Comparison of ENCODE assay signal across 16 mouse cellular contexts in the genomic region with DNA sequence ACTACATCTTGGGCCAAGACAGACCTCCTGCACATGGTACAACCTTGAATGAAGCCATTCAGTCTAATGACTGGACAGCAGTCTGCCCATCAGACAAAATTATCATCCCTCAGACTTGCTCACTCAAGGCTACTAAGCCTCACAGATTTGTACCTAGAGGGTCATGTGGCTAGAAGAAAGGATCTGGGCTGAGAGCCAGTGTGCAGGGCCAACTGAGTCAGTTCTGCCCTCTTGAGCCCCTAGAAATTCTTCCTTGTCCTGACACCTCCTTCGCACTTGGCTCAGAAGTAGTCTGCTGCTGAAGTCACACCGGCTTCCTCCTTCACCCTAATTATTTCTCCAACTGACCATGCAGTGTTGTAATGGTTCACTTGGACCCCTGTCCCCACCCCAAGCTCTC.
"Had no signal": no experiment of that assay in that cellular context is flagged by ENCODE, and none has a peak within 500 bp of the region (broad histone marks: within the 10 kb centered on the region; RNA-seq: fewer than 3 reads in every experiment).

No protein-coding gene starts in this region.

- H3K4me3 ChIP-seq: kidney, embryonic 15.5 days; left cerebral cortex, adult 2 months; limb, embryonic 15.5 days; liver, embryonic 12.5 days; midbrain, embryonic 15.5 days; neural tube, embryonic 13.5 days had no signal

- H3K27me3 ChIP-seq: kidney, embryonic 15.5 days; limb, embryonic 15.5 days; liver, embryonic 12.5 days; midbrain, embryonic 15.5 days; neural tube, embryonic 13.5 days had no signal

- H3K4me2 ChIP-seq: kidney, embryonic 15.5 days; limb, embryonic 15.5 days; liver, embryonic 12.5 days; lung, embryonic 14.5 days; midbrain, embryonic 11.5 days; midbrain, embryonic 15.5 days; neural tube, embryonic 13.5 days had no signal

- H3K4me1 ChIP-seq: kidney, embryonic 15.5 days; liver, embryonic 12.5 days; midbrain, embryonic 15.5 days had no signal

- DNase-seq: kidney, postnatal 14 days; lung, embryonic 14.5 days; lung, postnatal 10 days; lung, postnatal 4 days; retina, postnatal 1 day; right cerebral cortex, postnatal 4 days; spleen, adult 18-20 months; thymus, adult 18-20 months; thymus, postnatal 14 days had no signal

- H3K36me3 ChIP-seq: kidney, embryonic 15.5 days; limb, embryonic 15.5 days; liver, embryonic 12.5 days; midbrain, embryonic 15.5 days; neural tube, embryonic 13.5 days had no signal

- H3K9me3 ChIP-seq: kidney, embryonic 15.5 days; limb, embryonic 15.5 days; liver, embryonic 12.5 days; midbrain, embryonic 15.5 days had no signal

- ATAC-seq: liver, embryonic 12.5 days; midbrain, embryonic 15.5 days had no signal

- H3K9ac ChIP-seq: kidney, embryonic 15.5 days; limb, embryonic 15.5 days; liver, embryonic 12.5 days; lung, embryonic 14.5 days; midbrain, embryonic 15.5 days; neural tube, embryonic 13.5 days had no signal

- H3K27ac ChIP-seq: kidney, embryonic 15.5 days; left cerebral cortex, adult 2 months; limb, embryonic 15.5 days; liver, embryonic 12.5 days; midbrain, embryonic 15.5 days; neural tube, embryonic 13.5 days had no signal
